ENCODE assay signal across 11 mouse cellular contexts in the genomic region with DNA sequence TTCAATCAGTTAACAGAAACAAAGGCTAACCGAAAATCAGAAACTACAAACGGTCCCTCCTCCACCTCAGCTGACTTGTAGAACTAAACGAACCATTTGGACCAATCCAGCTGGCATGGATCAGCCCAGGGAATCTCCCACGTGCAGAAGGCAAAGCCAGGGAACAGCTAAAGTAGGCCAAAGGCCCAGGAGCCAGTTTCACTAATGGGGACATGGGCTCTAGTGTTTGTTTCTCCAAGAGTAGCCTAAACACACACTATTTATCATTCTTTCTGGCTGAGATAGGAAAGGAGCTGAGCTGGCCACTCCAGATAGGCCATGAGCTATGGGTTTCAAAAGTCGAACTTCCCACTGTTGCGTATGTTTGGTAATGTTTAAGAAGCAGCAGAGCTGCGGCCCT. TPM values are rescaled to one million over a fixed set of nuclear protein-coding genes. Genes with fewer than 3 reads are reported as not detected.
DNase-seq lines count a peak whose midpoint lies in the region; ATAC-seq and TF ChIP-seq lines count a peak whose summit lies in the region.
"Had no signal": no experiment of that assay in that cellular context is flagged by ENCODE, and none has a peak within 500 bp of the region (broad histone marks: within the 10 kb centered on the region; RNA-seq: fewer than 3 reads in every experiment).

No protein-coding gene starts in this region.

- DNase-seq in adrenal gland, adult 2 months = peak; percentile 43
- no peak for DNase-seq in adrenal gland, postnatal 25 days
- DNase-seq in kidney, adult 11 months = peak; percentile 22
- no peak for DNase-seq in kidney, adult 18-20 months
- DNase-seq in hindbrain, postnatal 0 days (ENCODE audit: low spot score) = peak; percentile 65
- DNase-seq in thymus, postnatal 4 days = no peak
- DNase-seq in layer of hippocampus, adult 8-10 months (ENCODE audit: low spot score in 2 of 2) = no peak
- DNase-seq: liver had no signal

- no peaks in the 10 kb centered on the region; the same call in 1 of the 2 replicates for H3K4me1 ChIP-seq in hindbrain, postnatal 0 days (ENCODE audit: insufficient read depth, low read length)
- H3K4me1 ChIP-seq in neural tube, embryonic 12.5 days = peaks cover 58% of the 10 kb centered on the region

- peak; percentile 54; the same call in 1 of the 2 replicates for ATAC-seq in hindbrain, postnatal 0 days
- no peak for ATAC-seq in neural tube, embryonic 12.5 days (ENCODE audit: low FRiP score, low read depth)
- ATAC-seq: inflammation-experienced regulatory T-cells, adult 6 months; Patski had no signal

- no peaks in the 10 kb centered on the region for H3K27me3 ChIP-seq in hindbrain, postnatal 0 days (ENCODE audit: insufficient read depth, low read length)
- H3K27me3 ChIP-seq in neural tube, embryonic 12.5 days (replicated peaks) = no peaks in the 10 kb centered on the region
- H3K27me3 ChIP-seq: Patski had no signal

- H3K4me2 ChIP-seq in hindbrain, postnatal 0 days (ENCODE audit: low read depth, low read length) = no peak overlapping the region
- no peak overlapping the region for H3K4me2 ChIP-seq in neural tube, embryonic 12.5 days (replicated peaks)

- H3K4me3 ChIP-seq in hindbrain, postnatal 0 days (ENCODE audit: low read length) = no peak overlapping the region
- H3K4me3 ChIP-seq in neural tube, embryonic 12.5 days = no peak overlapping the region

- H3K9me3 ChIP-seq in hindbrain, postnatal 0 days (ENCODE audit: low read length) = no peaks in the 10 kb centered on the region
- no peaks in the 10 kb centered on the region for H3K9me3 ChIP-seq in neural tube, embryonic 12.5 days

- H3K9ac ChIP-seq in hindbrain, postnatal 0 days (replicated peaks; ENCODE audit: low read length) = no peak overlapping the region
- H3K9ac ChIP-seq in neural tube, embryonic 12.5 days = no peak overlapping the region

- H3K36me3 ChIP-seq in hindbrain, postnatal 0 days (ENCODE audit: insufficient read depth, low read length) = no peaks in the 10 kb centered on the region
- H3K36me3 ChIP-seq in neural tube, embryonic 12.5 days = peaks cover 17% of the 10 kb centered on the region; the same call in 1 of the 2 replicates

- 49% methylated on average over 7 of the region's 7 CpGs for WGBS in hindbrain, postnatal 0 days
- 45% methylated on average over 7 of the region's 7 CpGs for WGBS in neural tube, embryonic 12.5 days

- no peak for TF ChIP-seq CTCF in hindbrain, postnatal 0 days (IDR thresholded peaks at IDR 0.05; ENCODE audit: low read depth)

- H3K27ac ChIP-seq in hindbrain, postnatal 0 days = no peak overlapping the region
- 0 out of 2 replicates have a peak overlapping the region, but pooled peaks have one; percentile 34 for H3K27ac ChIP-seq in neural tube, embryonic 12.5 days

RNA-seq across cellular contexts. Expression of a gene that starts 58.2 kb away (rescaled TPM):
- 10 to 100 TPM; 37.3 to 46.2 TPM for total RNA-seq in adrenal gland, adult 2 months (2021)
- polyA plus RNA-seq in adrenal gland, adult 2 months (2012; rRNA removed) = 9.6 and 10.4 TPM in 2 replicates
- 33.6 and 41.1 TPM in 2 replicates for total RNA-seq in adrenal gland, postnatal 25 days (2021)
- total RNA-seq in hindbrain, postnatal 0 days (2014; rRNA removed) = 32.6 and 34.1 TPM in 2 replicates
- 16.2 and 16.7 TPM in 2 replicates for polyA plus RNA-seq in hindbrain, postnatal 0 days (2015; fragmentation: Nextera tagmentation; extraction: Ambion mirVana)
- polyA plus RNA-seq in neural tube, embryonic 12.5 days (2016; fragmentation: Nextera tagmentation; extraction: Ambion mirVana) = 33.3 and 35.7 TPM in 2 replicates
- 10 to 100 TPM; 43.0 to 51.0 (median 47.8) TPM for total RNA-seq in layer of hippocampus, adult 8-10 months (2022)

Comparison
In these comparisons a context has a peak if more than half of its experiments do, and no peak if none do; other contexts are left out.
1. DNase-seq: peak in adrenal gland, adult 2 months (single experiment), kidney, adult 11 months (single experiment) and hindbrain, postnatal 0 days (single experiment); none in adrenal gland, postnatal 25 days (single experiment), kidney, adult 18-20 months (single experiment), thymus, postnatal 4 days (single experiment) and layer of hippocampus, adult 8-10 months (0 of 2).